Mouse (Mus musculus): ENCODE results near the gene Tarbp1. TPM values are rescaled to one million over a fixed set of nuclear protein-coding genes. Genes with fewer than 3 reads are reported as not detected.
A peak's percentile ranks its signal among the peaks of the same experiment; 100 is the strongest.
"Not testable (repeated sequence)": the region's sequence is repeated elsewhere in the genome, so short reads cannot be mapped to it uniquely, and the experiment has no call there.

The Tarbp1 gene
- total RNA-seq, 2 experiments from 2014 or later: 9.3 to 10.7 TPM

DNA sequence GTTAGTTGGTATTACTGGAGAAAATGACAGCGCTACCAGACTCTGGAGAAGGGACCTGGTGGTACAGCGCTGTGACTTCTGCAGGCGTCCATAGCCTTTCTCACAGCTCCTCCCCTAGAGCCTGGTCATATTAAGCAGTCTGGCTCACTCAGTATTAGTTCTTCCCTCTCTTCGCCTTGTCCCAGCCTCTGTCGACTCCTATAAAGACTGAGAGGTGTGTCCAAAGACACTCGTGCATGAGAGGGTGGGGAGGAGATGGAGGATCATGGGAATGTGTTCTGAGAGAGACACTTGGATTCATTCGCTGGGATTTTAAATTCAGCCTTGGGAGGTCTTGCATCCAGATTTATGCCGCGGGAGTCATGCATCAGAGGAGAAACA is 52.0 kb downstream of the Tarbp1 start:
- peak; percentile 41 for ATAC-seq (replicated peaks; ENCODE audit: poor library complexity, severe bottlenecking)

DNA sequence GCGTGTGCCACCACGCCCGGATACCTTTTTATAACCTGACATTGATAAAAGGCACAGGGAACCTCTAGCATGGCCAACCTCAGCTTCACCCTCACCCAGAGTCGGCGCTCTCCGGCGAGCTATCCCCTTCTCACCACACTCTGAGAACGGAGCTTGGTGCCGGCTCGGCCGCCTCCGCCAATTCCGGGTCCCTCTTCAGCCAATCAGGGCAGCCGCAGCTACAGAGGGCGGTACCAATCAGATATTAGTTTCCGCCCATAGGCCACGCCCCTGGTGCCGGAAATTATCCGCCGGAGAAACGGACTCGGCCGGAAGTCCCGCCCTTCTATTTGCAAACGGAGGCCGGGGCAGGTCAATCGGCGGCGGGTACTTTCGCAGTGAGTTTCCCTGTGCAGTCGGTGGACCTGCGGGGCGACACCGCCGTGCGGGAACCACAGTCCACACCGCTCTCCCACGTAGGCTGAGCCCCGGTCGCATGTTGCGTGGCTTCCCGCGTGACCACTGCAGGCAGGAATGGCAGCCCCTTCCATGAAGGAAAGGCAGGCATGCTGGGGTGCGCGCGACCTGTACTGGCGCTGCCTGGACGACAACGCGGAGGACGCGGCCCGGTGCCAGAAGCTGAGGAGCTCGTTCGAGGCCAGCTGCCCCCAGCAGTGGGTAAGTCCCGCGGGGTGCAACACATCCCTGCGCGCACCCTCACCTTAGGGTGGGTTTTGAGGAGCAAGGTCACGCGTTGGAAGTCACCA is 52.5 kb downstream of the Tarbp1 start, which contains the start of gene Coa6:
Gene Coa6 (plus strand): TSS at position 342 of the 746 bp plus-strand sequence.
- ATAC-seq (replicated peaks; ENCODE audit: poor library complexity, severe bottlenecking): peak; percentile 90

DNA sequence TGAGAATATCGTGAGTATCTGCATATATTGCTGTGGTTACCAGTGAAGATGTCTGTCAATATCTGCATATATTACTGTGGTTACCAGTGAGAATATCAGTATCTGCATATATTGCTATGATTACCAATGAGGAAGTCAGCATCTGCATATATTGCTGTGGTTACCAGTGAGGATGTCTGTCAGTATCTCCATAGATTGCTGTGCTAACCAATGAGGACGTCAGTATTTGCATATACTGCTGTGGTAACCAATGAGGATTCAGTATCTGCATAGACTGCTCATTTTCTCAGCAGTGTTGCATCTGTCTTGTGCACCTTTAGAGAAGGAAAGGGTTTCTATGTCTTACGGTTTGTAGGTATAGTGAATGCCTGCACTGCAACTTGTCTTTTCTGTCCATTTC is 54.0 kb downstream of the Tarbp1 start:
- ATAC-seq (replicated peaks; ENCODE audit: poor library complexity, severe bottlenecking): peak; percentile 58

DNA sequence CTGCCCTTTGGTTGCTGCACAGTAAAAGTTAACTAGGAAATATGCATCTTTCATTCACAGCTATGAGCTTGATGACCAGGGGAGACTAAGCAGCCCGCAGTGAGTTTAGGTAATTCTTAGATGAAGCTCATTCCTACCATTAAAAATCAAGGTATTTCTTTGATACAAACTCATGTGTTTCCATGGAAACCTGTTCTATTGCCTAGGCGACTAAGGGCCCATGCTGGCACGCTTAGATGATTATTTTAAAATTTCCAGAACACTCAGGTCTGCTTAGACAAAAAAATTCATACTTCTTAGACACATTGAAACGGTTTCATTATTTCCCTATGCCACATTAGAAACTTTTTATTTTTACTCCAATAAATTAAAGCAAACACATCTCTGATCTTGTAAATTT is 69.8 kb downstream of the Tarbp1 start:
- no peak for ATAC-seq (replicated peaks; ENCODE audit: poor library complexity, severe bottlenecking)

DNA sequence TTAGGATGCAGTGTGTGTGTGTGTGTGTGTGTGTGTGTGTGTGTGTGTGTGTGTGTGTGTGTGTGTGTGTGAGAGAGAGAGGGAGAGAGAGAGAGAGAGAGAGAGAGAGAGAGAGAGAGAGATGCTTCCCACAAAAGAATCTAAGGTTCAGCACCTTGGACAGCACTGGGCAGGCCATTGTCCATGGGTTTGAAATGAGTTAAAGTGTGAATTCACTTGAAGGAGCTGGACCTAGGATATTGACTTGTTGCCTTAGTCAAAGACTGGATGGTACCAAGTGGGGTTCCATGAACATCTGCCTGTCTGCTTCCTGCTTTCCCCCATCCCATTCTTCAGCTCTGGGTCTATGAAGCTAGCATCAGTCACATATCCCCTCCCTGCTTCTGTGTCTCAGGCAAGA is 70.3 kb downstream of the Tarbp1 start:
- not testable (repeated sequence) for ATAC-seq (replicated peaks; ENCODE audit: poor library complexity, severe bottlenecking)

DNA sequence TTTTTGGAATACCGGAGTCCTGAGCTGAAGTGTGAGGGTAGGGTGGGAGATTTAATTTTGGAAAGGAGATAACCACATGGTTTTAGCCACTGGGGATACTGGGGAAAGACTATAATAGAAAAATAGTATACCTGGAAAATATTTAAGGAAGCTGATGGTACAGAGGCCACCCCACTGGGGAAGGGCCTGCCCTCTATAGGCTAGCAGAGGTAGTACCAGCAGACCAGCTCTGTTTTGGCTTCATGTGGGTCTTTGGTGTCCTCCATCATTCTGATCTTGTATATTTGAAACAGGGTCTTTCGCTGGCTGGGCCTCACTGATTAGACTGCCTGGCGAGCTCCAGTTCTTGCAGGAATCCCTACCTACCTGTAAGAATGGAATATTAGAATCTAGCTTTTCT is 76.5 kb downstream of the Tarbp1 start:
- peak; percentile 33; the same call in 1 of the 2 replicates for ATAC-seq (replicated peaks; ENCODE audit: poor library complexity, severe bottlenecking)

DNA sequence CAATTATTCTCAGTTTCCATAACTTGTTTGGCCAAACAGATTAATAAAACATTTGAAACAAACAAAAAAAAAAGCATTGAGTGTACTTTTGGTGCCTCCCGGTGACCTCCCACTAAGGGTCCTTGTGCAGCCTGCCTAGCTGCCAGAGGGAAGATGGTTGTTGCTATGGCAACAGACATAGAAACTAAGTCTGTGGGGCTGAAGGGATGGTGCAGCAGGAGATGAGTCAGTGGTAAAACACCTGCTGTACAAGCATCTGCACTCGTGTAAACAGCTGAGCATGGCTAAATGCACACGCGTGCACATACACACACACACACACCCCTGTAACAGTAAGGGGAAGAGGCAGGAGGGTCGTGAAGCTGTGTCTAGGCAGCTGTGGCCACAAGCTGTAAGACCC is 78.9 kb downstream of the Tarbp1 start:
- ATAC-seq (replicated peaks; ENCODE audit: poor library complexity, severe bottlenecking): no peak

DNA sequence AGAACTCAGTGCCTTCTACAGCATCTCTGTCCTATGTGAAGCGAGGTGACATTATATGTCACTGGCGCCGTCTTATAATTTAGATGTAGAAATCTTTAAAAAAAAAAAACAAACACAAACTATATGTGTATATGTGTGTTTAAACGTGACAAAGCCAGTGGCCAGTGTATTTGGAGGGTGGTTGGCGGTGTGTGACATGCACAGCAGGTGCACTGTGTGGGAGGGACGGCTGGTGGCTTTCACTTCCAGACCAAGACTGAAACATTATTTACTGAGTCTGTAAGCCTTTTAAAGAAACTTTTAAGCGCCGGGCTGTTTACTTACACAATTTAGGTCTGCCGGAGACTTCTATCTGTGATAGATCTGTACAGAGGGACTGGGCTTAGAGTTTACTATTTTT is 79.5 kb downstream of the Tarbp1 start:
- no peak for ATAC-seq (replicated peaks; ENCODE audit: poor library complexity, severe bottlenecking)

DNA sequence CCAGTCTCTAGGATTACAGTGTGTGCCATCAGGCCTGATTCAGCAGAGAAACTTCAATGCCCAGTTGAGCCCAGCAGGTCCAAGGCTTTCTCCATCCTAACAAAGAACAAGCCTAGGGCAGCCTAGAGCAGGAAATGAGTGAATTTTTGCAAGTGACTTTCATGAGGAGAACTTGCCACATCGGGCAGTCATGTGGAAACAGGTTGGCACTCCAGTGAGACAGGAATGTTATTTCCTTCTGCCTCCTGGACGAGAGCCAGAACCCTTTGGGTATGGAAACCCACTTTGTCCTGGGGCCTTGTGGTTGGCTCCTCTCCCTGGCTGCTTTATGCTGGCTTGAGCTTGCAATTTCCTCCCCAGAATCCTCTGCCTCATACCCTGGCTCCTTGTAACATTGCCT is 83.3 kb downstream of the Tarbp1 start:
- ATAC-seq (replicated peaks; ENCODE audit: poor library complexity, severe bottlenecking): no peak

DNA sequence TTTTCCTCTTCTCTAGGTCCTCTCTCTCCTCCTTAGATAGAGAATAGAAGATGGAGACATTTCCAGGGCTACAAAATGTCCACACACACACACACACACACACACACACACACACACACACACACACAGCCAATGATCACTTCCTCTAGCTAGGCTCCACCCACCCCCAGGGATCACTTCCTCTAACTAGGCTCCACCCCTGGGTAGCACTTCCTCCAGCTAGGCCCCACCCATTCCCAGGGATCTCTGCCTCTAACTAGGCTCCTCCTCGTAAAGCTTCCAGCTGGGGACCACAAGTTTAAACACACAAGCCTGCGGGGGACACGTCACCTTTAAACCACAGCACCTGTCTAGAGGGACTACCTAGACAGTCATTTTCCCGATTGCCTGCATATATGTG is 87.3 kb downstream of the Tarbp1 start:
- peak; percentile 95 for ATAC-seq (replicated peaks; ENCODE audit: poor library complexity, severe bottlenecking)

DNA sequence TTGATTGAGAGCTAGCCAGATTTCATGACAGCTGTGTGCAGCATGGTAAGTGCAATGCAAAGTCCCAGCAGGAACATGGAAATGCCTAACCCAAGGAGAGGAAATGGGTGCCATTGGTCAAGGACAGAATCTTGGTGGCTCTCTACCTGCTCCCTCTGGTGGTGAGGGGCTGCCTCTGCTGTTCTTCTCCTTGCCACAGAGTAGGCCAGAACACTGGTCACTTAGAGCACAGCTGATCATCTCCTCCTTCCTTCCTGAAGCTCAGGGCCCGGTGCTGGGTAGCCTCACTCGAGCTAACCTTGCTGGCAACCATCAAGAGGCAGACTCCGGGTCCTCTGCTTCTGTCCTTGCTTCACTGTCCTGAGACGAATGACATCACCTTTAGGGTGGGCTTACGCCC is 92.1 kb downstream of the Tarbp1 start:
- 0 out of 2 replicates have a peak, but pooled peaks have one; percentile 23 for ATAC-seq (replicated peaks; ENCODE audit: poor library complexity, severe bottlenecking)

DNA sequence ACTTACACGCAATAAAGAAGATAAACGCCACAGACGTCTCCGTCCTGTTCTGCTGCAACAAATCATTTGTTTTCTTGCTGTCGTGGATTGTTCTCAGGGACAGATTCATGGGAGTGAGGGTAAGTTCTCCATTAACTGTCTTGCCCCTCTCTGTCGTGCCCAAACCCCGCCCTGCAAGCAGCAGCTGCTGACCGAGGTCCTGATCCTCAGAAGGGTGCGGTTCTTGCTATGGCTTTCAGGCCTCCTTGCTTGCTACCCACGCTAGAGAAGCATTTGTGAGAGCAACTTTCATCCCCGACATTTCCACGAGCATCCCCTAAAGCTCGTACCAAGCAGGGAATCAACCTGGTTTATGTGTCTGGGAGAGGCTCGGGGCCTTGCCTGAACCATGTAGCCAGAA is 92.6 kb downstream of the Tarbp1 start:
- ATAC-seq (replicated peaks; ENCODE audit: poor library complexity, severe bottlenecking): no peak

DNA sequence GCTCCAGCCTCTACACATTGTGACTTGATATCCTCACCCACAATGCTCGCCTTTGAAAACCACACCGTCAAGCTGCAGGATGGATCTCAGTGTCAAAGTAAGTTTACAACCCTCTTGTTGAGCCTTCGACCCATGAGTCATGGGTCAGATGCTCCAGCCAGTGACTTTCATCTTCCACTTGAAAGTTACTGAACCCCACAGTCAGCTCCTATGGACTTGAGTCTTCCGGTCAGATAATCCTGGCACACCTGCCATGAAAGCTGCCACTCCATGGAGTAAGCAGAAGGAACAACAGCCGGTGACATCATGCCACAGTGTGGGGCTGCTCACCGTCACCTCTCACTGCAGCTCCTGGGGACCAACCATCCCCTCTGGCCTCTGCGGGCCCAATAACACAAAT is 93.6 kb downstream of the Tarbp1 start:
- no peak for ATAC-seq (replicated peaks; ENCODE audit: poor library complexity, severe bottlenecking)

DNA sequence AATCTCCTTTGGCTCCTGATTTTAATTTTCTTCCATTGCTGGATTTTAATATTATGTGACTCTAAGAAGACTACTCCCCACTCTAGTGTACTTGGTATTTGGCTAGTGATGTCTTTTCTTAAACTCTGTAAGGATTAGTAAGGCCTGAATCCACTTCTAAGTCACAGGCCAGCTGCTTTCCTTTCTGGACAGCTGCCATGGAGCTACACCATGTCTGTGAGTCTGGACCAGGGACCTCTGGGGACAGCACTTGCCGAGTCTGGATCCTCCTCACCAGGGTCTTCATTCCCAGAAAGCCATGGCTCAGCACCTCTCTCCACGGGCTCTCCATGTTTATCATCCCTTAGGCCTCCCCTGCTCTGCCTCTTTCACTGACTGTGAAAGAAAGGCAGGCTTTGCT is 94.7 kb downstream of the Tarbp1 start:
- ATAC-seq (replicated peaks; ENCODE audit: poor library complexity, severe bottlenecking): no peak

DNA sequence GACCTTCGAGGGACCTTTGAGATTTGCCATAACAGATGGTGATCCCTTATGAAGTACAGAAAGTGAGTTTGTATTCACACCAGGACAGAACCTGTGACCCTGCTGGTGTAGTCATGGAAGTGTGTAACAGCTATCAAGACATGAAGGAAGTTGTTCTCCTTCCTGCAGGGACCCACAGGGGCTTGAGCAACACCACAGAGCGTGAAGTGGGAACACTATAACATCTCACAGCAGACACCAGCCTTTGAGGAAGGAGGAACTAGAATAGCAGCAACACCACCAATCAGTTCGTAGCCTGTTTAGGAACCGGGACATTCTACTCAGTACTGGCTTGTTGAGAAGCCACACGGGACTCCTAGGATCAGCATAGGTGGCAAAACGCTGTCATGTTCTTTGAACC is 95.3 kb downstream of the Tarbp1 start:
- ATAC-seq (replicated peaks; ENCODE audit: poor library complexity, severe bottlenecking): peak; percentile 79

Other genes starting within 250 kb of the Tarbp1 start
- gene Slc35f3, start 176.5 kb downstream of the Tarbp1 start, total RNA-seq (2014; fragmentation: Nextera tagmentation): not detected in 2 replicates
- gene Slc35f3, start 176.5 kb downstream of the Tarbp1 start, total RNA-seq (2017): not detected in 2 replicates
- 11.3 and 26.6 TPM in 2 replicates for gene Coa6, start 52.5 kb downstream of the Tarbp1 start, total RNA-seq (2014; fragmentation: Nextera tagmentation)
- gene Coa6, start 52.5 kb downstream of the Tarbp1 start, total RNA-seq (2017): 49.5 and 52.8 TPM in 2 replicates
- gene Irf2bp2, start 118.9 kb upstream of the Tarbp1 start, total RNA-seq (2014; fragmentation: Nextera tagmentation): 112 and 113 TPM in 2 replicates
- gene Irf2bp2, start 118.9 kb upstream of the Tarbp1 start, total RNA-seq (2017): 97.9 and 112 TPM in 2 replicates